Mouse (Mus musculus) layer of hippocampus, postnatal 14 days (tissue): Measurements from ENCODE around the gene Zfp773. TPM values are rescaled to one million over a fixed set of nuclear protein-coding genes. Genes with fewer than 3 reads are reported as not detected.
"Not testable (repeated sequence)": the region's sequence is repeated elsewhere in the genome, so short reads cannot be mapped to it uniquely, and the experiment has no call there.

Source experiments
- DNase-seq, 2 experiments: peaks; one replicate each; pipeline ENCODE4 v3.0.0; 2021 to 2022; ENCODE audit warnings: low spot score in 2 of 2, mixed read lengths in 1 of 2
- long read RNA-seq, 2 experiments: library from polyadenylated mRNA; stranded (forward); transcript quantifications; one replicate each; pipeline ENCODE4 v2.0.0; 2021
- total RNA-seq, 2 experiments: library from RNA; stranded (reverse); gene quantifications; 2 replicates each; pipeline ENCODE4 v1.2.3; 2021

Gene Zfp773
- 1 to 10 TPM; 1.8 to 2.2 TPM for total RNA-seq
- long read RNA-seq, experiment 1, partial matches to known transcripts, result 0 of 2 reads
- long read RNA-seq, experiment 1, other reads (novel, unspliced or antisense), result 0 of 2 reads
- long read RNA-seq, experiment 2, partial matches to known transcripts, result 0 of 2 reads
- long read RNA-seq, experiment 2, other reads (novel, unspliced or antisense), result 0 of 2 reads

GRCm38 (mm10) chr7:7136379-7136866 lies at the start of gene Zfp773:
TSS of gene Zfp773 (minus strand) at chr7:7136755.
- peak; percentile 58 to 60 for DNase-seq

GRCm38 (mm10) chr7:7185897-7186296 lies 49.3 kb upstream of the Zfp773 start:
- DNase-seq, result no peak

GRCm38 (mm10) chr7:7171227-7172147 lies 34.9 kb upstream of the Zfp773 start, which contains the start of gene Zfp418:
TSS of gene Zfp418 (plus strand) at chr7:7171330.
- peak; percentile 55 to 88 for DNase-seq

GRCm38 (mm10) chr7:7145991-7146608 lies 9.5 kb upstream of the Zfp773 start:
- DNase-seq, result no peak

- DNase-seq, result no peak
These were observed 7.7 kb upstream of the Zfp773 start for GRCm38 (mm10) chr7:7144215-7144614.

GRCm38 (mm10) chr7:7132751-7133150 lies 3.8 kb downstream of the Zfp773 start:
- no peak for DNase-seq

GRCm38 (mm10) chr7:7130491-7131124 lies 5.9 kb downstream of the Zfp773 start:
- not testable (repeated sequence) for DNase-seq

GRCm38 (mm10) chr7:7121602-7121980 lies 15.0 kb downstream of the Zfp773 start:
- DNase-seq, result no peak

- DNase-seq, result peak; percentile 83 to 93
These were observed 15.5 kb downstream of the Zfp773 start, which contains the start of gene Zfp954 for GRCm38 (mm10) chr7:7120921-7121601. TSS of gene Zfp954 (minus strand) at chr7:7121488.

GRCm38 (mm10) chr7:7118441-7118840 lies 18.1 kb downstream of the Zfp773 start:
- DNase-seq, result no peak

- DNase-seq, result no peak
These were observed 28.1 kb downstream of the Zfp773 start for GRCm38 (mm10) chr7:7108501-7108900.

Other genes with a start within 250 kb of the Zfp773 start
- not detected for gene Aurkc, start 141.5 kb downstream of the Zfp773 start, total RNA-seq
- 10 to 100 TPM; 13.0 to 13.4 TPM for gene Zfp954, start 15.3 kb downstream of the Zfp773 start, total RNA-seq
- gene Zfp418, start 34.6 kb upstream of the Zfp773 start, total RNA-seq, result 1 to 10 TPM; 5.0 to 6.2 TPM
- 1 to 10 TPM; 6.9 to 7.1 TPM for gene Zfp772, start 73.2 kb upstream of the Zfp773 start, total RNA-seq
- gene Vmn2r29, start 110.6 kb upstream of the Zfp773 start, total RNA-seq, result 1 to 10 TPM; 1.7 to 2.2 TPM
- 10 to 100 TPM; 10.6 to 12.7 TPM for gene Gm45844, start 141.5 kb upstream of the Zfp773 start, total RNA-seq
- 100 to 1,000 TPM; 150 to 160 TPM for gene Clcn4, start 164.1 kb upstream of the Zfp773 start, total RNA-seq
- gene Vmn2r30, start 200.9 kb upstream of the Zfp773 start, total RNA-seq, result under 1 TPM; 0.17 to 0.18 TPM
- gene Gm45783, start 237.8 kb upstream of the Zfp773 start, total RNA-seq, result not detected